Mouse (Mus musculus): Measurements from ENCODE around the gene Tgfb3. TPM values are rescaled to one million over a fixed set of nuclear protein-coding genes. Genes with fewer than 3 reads are reported as not detected.
A peak's percentile ranks its signal among the peaks of the same experiment; 100 is the strongest.

Tgfb3 gene
- total RNA-seq, 2 experiments from 2014 or later = 13.1 to 14.2 TPM

- peak; percentile 74 to 78 for DNase-seq (ENCODE audit: low spot score in 2 of 2)
These were observed 3.7 kb upstream of the Tgfb3 start, which contains the start of gene Ift43 for GRCm38 (mm10) chr12:86082481-86083012. Ift43 (plus strand) TSS chr12:86082541.

- DNase-seq (ENCODE audit: low spot score in 2 of 2) = peak; percentile 92 to 93
These were observed 394 bp upstream of the Tgfb3 start for GRCm38 (mm10) chr12:86079202-86079667.

GRCm38 (mm10) chr12:86078176-86078552, 677 bp downstream of the Tgfb3 start:
- DNase-seq (ENCODE audit: low spot score in 2 of 2) = no peak

- DNase-seq (ENCODE audit: low spot score in 2 of 2) = no peak
These were observed 1.1 kb downstream of the Tgfb3 start for GRCm38 (mm10) chr12:86077736-86078135.

- DNase-seq (ENCODE audit: low spot score in 2 of 2) = peak in 1 of 2 experiments; percentile 30
These were observed 1.5 kb downstream of the Tgfb3 start for GRCm38 (mm10) chr12:86077322-86077721.

- DNase-seq (ENCODE audit: low spot score in 2 of 2) = peak in 1 of 2 experiments; percentile 46
These were observed 2.4 kb downstream of the Tgfb3 start for GRCm38 (mm10) chr12:86076321-86076901.

GRCm38 (mm10) chr12:86075358-86075757, 3.5 kb downstream of the Tgfb3 start:
- no peak for DNase-seq (ENCODE audit: low spot score in 2 of 2)

GRCm38 (mm10) chr12:86074681-86075080, 4.2 kb downstream of the Tgfb3 start:
- DNase-seq (ENCODE audit: low spot score in 2 of 2) = no peak

GRCm38 (mm10) chr12:86071432-86071831, 7.4 kb downstream of the Tgfb3 start:
- DNase-seq (ENCODE audit: low spot score in 2 of 2) = peak; percentile 34 to 66

- DNase-seq (ENCODE audit: low spot score in 2 of 2) = no peak
These were observed 14.0 kb downstream of the Tgfb3 start for GRCm38 (mm10) chr12:86064796-86065195.

- DNase-seq (ENCODE audit: low spot score in 2 of 2) = no peak
These were observed 19.5 kb downstream of the Tgfb3 start for GRCm38 (mm10) chr12:86059341-86059740.

GRCm38 (mm10) chr12:86057516-86057915, 21.3 kb downstream of the Tgfb3 start:
- DNase-seq (ENCODE audit: low spot score in 2 of 2) = no peak

GRCm38 (mm10) chr12:86056976-86057375, 21.9 kb downstream of the Tgfb3 start:
- DNase-seq (ENCODE audit: low spot score in 2 of 2) = no peak

GRCm38 (mm10) chr12:86055306-86055705, 23.5 kb downstream of the Tgfb3 start:
- no peak for DNase-seq (ENCODE audit: low spot score in 2 of 2)

GRCm38 (mm10) chr12:86051477-86051876, 27.4 kb downstream of the Tgfb3 start:
- no peak for DNase-seq (ENCODE audit: low spot score in 2 of 2)

GRCm38 (mm10) chr12:86049813-86050212, 29.0 kb downstream of the Tgfb3 start:
- no peak for DNase-seq (ENCODE audit: low spot score in 2 of 2)

- DNase-seq (ENCODE audit: low spot score in 2 of 2) = no peak
These were observed 31.5 kb downstream of the Tgfb3 start for GRCm38 (mm10) chr12:86047376-86047775.

- DNase-seq (ENCODE audit: low spot score in 2 of 2) = no peak
These were observed 32.1 kb downstream of the Tgfb3 start for GRCm38 (mm10) chr12:86046776-86047175.

GRCm38 (mm10) chr12:86046141-86046540, 32.7 kb downstream of the Tgfb3 start:
- DNase-seq (ENCODE audit: low spot score in 2 of 2) = no peak

GRCm38 (mm10) chr12:86039751-86040150, 39.1 kb downstream of the Tgfb3 start:
- no peak for DNase-seq (ENCODE audit: low spot score in 2 of 2)

GRCm38 (mm10) chr12:86039078-86039477, 39.8 kb downstream of the Tgfb3 start:
- DNase-seq (ENCODE audit: low spot score in 2 of 2) = no peak

GRCm38 (mm10) chr12:86037235-86037921, 41.5 kb downstream of the Tgfb3 start:
- no peak for DNase-seq (ENCODE audit: low spot score in 2 of 2)
